Mouse (Mus musculus) mesoderm, embryonic 11.5 days (tissue): ENCODE results near the gene Itgb7.

Experiments
- DNase-seq: peaks from one replicate; pipeline ENCODE4 v3.0.0-alpha.2; 2012; ENCODE audit warnings: low read depth, low spot score

Gene Itgb7

DNA sequence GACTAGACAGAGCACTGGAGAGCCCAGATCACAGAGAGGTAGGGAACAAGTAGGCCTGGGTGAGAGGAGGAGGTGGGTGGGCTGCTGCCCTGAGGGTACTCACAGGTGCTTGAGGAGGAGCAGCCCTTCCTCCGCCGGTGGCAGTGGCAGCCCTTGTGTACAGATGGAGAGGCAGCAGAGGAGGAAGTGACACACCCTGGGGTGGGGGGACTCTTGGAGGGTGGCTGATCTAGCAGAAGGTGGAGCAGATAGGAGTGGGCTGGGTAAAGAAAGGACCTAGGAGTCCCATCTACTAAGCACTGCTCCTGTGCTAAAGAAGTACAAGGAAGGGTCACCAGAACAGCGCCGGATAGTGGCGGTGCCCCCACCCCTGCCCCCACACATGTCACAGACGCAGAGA lies at the start of gene Itgb7:
Itgb7 (minus strand) TSS at position 197 of the 400 bp plus-strand sequence.
- DNase-seq, result no peak

DNA sequence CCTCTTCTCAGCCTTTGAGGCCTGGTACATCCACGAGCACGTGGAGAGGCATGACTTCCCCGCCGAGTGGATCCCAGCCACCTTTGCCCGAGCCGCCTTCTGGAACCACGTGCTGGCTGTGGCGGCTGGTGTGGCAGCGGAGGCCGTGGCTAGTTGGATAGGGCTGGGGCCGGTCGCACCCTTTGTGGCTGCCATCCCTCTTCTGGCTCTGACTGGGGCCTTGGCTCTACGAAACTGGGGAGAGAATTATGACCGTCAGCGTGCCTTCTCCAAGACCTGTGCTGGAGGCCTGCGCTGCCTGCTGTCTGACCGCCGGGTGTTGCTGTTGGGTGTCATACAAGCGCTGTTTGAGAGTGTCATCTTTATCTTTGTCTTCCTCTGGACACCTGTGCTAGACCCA lies 48.9 kb upstream of the Itgb7 start:
- DNase-seq, result no peak

DNA sequence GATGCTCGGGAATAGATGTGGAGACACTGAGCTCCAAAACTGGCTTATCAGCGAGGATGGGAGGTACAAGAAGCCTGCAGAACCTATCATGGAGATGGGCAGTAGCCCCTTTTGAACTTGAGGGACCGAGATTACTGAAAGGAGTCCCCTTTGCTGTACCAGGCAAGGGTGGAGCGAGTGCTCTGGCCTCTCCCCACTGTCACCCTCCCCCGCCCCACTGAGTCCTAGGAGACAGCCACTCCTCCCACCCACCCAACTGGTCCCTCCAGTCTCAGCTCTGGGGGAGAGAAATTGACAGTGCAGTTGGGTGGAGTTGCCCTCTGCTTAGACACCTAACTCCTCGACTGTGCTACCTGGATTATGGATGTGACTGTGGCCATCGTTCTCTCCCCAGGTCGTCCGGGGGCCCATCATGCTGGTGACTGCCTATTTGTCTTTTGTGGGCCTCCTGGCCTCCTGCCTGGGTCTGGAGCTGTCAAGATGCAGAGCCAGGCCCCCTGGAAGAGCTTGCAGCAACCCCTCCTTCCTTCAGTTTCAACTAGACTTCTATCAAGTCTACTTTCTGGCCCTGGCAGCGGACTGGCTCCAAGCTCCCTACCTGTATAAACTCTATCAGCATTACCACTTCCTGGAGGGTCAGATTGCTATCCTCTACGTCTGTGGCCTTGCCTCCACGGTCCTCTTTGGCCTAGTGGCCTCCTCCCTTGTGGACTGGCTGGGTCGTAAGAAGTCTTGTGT lies 48.2 kb upstream of the Itgb7 start:
- no peak for DNase-seq

DNA sequence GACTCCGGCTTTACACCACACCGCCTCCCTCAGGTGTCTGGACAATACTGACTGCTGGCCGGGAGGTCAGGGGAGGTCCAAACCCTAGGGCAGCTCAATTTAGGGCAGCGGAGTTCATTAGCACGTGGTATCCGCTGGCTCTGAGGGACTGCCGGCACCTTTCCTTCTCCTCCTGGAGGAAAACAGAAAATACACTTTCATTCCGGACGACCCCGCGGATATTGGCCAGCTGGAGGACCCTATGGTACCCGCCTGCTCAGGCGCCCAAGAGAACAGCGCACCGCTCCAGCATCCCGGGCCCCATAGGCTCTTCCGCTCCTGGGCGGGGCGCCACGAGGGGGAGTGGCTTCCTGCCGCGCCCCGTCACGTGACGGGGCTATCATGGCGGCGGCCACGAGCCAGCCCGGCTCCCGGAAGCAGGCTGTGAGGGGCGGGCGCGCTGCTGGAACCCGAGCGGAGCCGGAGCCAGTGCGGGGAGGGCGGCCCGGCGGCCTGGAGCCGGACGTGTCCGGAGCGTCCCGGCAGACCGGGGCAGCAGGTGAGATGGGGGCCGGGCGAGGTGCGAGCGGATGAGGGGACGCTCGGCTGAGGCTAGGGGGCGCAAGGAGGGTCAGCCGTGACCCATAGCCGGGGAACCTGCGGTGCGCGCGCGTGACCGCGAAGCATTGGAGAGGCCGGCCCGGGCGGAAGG lies 47.5 kb upstream of the Itgb7 start, which contains the start of gene Mfsd5:
Mfsd5 (plus strand) TSS at position 363 of the 691 bp plus-strand sequence.
- DNase-seq, result peak; percentile 94

DNA sequence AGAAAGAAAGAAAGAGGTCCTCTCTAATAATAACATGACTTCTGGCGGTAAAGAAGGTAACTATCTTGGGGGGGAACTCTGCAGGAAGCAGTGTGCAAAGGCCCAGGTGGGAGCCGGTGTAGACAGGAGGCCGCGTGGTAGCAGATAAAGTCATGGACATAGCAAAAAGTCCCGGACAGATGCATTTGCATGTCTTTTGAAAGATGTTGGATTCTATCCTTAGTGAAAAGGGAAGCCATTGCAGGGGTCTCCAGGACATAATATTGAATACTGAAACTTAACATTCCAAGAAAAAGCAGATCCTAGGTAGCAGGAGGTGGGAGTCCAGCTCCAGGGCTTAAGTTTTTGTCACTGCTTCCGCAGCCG lies 47.0 kb upstream of the Itgb7 start:
- DNase-seq, result no peak

DNA sequence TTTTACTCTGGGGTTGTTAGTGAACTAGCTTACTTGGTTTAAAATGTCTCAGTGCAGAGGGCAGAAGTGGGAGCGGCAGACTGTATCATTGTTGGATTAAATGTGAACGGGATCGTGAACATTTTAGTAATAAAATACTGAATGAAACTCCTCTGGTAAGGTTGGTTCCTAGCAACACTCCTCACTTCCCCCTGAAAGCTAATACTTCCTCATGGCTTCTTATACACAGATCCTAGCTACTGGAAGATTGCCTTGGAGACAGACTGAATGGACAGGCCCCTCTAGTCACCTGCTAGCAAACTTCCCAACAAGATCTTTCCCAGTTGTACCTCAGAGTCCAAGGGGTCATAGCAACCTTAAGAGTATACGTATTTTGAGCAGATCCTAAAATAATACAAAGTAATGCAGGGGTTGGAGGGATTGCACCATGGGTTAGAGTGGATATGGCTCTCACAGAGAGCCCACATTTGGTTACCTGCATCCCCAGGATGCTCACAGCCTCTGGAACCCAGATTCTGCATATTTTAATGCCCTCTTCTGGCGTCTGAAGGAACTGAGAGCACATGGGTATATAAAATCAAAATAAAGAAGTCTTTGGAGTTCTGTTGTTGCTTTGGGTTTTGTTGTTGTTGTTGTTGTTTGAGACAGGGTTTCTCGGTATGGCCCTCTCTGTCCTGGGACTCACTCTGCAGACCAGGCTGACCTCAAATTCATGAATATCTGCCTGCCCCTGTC lies 42.4 kb upstream of the Itgb7 start:
- no peak for DNase-seq

DNA sequence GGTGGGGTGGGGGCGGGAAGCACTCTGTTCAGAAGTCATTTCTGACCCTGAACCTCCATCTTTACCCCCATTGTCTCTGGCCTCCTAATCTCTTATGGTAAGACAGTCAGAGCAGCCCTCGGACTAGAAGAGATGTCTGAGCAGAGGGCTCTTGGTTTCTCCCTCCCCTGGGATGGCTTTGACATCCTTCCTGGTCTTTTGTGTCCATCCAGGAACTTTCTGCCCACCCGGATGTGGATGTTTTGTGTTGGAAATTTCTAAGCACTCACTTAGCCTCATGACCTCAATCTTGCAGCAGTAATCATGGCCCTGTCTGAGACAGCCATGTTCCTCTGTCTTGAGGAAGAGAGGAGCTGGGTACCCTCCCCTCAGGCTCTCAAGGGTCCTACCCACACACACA lies 39.7 kb upstream of the Itgb7 start:
- no peak for DNase-seq

DNA sequence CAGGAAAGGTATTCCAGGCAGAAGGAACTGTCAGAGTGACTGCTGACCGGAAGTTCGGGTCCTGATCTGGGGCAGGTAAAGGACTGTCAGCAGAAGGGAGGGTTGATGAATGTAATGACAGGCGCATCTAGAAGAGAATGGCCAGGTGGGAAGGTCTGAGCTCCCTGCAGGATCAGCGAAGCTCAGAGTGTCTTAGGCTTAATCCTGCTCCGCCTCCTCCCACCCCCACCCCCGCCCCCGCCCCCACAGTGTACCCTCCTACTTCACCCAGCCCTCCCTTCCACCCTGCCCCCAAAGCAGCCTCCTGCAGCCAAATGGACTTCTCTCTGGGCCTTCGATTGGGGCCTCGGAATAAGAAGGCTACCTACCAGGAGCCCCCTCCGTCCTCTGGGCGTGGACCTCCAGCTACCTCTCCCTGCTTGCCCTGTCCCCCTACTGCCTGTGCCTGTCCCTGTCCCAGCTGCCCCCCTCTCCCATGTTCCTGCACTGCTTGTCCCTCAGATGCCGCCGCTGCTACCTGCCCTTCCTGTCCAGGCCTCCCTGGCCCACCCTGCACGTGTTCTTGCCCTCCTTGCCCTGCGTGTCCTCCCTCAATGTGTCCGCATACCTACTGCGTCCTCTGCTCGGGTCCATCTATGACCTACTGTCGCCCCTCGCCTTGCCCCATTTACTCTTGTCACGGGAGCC lies 38.7 kb upstream of the Itgb7 start, which contains the start of gene Gm9918:
Gm9918 (plus strand) TSS at position 290 of the 687 bp plus-strand sequence.
- no peak for DNase-seq

DNA sequence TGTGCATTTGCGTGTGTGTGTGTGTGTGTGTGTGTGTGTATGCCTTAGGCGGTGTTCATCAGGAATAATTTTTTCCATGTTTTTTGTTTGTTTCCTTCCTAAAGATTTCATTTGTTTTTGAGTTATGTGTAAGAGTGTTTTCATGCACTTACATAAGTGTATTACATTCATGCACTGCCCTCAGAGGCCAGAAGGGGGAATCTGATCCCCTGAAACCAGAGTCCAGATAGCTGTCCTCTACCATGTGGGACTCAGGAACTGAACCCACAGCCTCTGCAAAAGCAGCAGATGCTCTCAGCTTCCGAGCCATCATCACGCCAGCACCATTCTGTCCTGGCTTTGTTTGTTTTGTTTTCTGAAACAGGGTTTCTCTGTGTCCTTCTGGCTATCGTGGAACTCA lies 33.8 kb upstream of the Itgb7 start:
- no peak for DNase-seq

DNA sequence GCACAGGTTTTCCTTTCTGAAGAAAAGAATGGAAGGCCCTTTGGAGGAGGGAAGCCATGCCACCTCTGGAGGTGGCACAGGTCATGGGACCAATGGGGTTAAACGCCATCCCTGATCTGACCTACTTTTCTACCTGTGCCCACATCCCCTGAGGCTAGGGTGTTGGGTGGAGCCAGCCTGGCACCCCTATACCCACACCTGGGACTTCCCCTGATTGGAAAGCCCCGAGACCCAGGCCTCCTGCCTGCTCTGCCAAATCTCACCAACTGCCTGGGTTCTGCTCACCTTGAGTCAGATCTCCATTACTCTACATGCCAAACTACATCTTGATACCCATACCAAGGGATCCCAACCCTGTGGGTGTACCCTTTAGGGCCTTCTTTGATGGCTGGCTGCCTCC lies 31.3 kb upstream of the Itgb7 start:
- DNase-seq, result no peak

DNA sequence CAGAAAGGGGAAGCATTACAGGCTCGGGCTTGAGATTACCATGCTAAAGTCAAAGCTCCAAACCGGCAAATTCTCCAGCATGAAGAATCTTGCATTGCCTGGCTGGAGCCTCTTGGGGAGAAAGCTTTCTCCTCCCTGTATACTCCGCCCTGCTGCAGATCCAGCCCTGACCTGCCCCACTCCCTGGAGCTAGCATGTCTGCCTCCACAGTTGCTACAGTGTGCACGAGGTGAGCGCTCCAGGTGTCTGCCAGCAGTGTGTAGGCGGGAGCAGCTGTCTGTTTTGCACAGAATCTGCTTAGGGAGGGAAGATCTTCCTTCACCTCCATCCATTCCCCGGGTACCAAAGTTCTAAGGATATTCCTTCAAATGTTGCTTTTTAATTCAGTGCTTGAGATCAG lies 30.8 kb upstream of the Itgb7 start:
- no peak for DNase-seq

DNA sequence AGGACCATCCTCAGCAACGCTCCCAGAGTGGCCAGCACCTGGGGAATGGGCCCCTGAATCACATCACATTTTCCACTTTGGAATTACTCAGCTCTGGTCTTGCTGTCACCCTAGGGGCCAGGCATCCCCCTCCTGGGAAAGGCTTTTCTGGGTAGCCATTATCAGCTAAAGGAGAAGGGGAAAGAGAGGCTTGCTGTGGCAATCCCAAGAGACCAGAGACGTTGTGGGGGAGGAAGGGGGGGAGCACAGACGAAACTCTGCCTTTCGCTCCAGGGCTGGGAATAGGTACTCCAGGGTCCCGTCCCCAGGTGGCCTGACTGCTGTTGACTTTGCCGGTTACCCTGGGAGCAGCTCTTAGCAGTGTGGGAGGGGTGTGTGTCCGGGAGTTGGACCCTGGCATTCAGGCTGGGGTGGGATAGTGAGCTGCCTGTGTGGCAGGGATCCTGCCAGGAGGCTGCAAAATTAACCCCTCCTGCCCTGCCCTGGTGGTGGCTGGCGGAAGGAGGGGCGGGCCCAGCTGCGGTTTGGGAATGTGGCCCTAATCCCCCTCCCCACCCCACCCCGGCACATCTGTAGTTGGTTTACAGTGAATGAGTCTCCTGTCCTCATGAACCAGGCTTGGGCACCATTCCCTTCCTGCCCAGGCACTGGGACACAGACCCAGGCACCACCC lies 27.0 kb upstream of the Itgb7 start:
- DNase-seq, result no peak

DNA sequence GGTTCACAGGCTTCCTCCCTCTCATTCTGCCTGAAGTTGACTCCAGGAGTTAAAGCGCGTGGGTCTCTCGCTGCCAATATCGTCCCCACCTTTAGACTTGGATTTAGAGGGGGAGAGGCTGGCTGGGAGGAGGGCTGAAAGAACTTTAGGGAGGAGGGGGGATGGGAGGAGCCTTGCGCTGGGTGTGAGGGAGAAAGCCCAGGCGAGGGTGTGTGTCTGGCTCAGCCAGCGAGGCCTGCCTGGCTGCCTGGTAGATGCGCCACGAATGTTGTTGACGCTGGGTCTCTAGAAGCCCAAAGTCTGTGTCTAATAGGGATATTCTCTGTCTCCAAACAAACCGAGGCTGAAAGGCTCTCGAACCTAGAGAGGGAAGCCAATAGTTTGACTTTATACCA lies 26.3 kb upstream of the Itgb7 start:
- DNase-seq, result no peak

DNA sequence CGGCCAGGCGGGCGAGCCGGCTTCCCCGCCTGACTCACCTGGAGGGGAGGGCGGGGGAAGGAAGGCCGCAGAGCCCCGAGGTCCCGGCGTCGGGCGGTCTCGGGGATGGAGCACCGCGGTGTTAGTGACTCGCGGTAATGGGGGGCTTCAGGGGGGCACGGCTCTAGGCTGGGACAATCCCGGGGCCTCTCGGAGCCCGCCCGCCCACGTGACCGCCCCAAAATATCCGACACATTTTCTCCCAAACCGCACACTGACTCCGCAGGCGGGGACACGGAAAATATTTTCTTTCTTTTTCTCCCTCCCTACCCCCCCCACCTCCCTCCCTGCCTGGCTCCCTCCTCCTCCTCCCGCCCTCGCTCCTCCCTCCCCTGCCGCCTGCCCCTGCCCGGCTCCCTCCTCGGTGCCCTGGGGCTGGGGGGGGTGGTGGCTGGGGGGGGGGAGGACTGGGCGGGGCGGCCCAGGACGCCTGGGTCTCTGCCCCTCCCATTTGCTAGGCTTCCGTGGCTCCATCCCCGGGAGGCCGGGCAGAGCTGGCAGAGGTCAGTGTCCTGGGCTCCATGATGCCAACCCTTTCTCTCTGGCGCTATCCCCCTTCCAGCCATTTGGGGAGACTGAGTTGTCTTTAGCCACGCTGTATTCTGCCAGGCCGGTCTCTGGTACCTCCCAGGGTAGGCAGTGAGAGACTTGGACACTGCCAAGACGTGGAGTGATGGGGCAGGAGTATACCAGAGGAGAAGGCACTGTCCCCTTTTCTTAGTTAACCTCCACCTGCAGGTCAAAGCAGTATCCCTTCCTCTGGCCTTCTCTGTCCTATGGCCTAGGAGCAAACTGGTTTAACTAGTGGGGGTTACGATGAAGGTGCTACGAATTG lies 25.7 kb upstream of the Itgb7 start, which contains the start of gene Rarg:
Rarg (minus strand) TSS at position 316 of the 874 bp plus-strand sequence.
- DNase-seq, result no peak

DNA sequence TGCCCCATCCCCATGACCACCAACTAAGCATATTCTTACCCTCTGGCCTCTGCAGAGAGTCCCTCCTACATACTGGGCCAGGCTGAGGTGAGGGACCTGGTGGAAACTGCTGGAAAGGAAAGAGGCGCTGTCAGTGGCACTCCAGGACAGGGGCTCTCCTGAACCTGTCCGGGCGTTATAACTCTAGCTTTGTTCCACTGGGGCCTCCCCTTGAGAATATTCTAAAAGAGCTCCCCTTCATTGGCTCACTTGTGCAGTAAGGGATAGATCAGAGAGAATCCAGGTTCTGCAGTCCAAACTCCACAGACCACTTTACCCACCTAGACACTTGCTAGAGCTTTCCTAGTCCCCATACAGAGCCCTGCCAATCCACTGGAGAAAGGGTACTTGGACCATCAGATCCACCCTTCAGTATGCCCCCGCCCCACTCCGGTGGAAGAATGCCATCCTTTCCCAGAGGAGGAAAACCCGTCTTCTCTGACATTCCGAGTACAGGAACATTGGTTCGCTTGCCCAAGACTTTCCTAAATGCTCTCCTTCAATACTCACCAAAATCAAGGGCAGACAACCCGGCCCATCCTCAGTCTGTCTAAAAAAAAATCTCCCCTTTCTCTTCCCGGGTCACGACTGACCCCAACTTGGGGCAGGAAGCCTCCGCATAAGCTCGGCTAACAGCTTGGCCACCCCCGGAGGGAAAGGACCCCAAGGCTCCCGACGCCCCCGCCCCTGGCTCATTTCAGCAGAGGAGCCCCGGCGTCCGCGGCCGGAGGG lies 24.9 kb upstream of the Itgb7 start:
- DNase-seq, result no peak

DNA sequence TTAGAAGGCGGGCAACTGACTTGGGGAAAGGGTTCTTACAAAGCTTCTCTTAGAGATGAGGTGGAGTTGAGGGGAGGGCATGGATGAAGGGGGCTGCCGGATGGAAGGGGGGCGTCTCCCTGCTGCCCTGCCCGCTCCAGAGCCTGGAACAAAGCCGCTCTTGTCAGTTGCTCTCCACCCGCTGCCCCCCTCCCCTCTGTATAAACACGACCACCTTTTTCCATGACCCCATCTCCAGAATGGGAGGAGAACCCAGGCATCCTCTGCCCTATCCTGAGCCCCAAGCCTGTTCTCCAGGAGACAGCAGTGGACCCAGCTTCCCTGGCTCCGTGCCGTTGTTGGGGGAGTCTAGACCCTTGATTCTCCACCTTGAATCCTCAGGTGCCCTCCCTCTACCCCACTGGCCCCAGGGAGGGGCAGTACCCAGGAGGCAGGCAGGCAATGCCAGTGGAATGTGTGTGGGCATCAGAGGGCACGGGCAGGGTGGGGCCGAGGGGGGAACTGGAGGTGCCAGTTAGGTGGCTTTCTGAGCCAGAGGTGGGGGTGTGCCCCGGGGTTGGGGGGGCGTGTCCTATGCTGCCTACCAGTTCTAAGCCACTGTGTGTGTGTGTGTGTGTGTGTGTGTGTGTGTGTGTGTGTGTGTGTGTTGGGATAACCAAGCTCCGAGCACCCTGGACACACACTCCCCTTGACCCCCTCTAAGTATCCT lies 24.0 kb upstream of the Itgb7 start:
- no peak for DNase-seq

DNA sequence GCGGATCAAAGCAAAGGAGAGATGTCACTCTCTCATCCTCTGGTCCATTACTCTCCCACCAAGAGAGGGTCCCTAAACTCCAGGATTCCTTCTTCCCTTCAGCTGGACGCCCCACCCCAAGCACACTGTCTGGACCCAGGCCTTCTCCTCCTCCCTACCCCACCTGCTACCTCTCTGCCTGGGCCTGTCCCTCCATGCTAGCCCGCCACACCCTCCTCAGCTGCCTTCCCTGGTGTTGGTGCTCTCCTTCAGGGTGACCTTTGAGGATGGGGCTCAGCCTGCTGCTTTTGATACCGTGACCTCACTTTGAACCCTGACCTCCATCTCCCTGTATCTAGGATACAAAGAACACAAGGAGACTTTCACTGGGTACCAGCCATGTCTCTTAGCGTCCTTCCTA lies 18.8 kb upstream of the Itgb7 start:
- DNase-seq, result no peak

DNA sequence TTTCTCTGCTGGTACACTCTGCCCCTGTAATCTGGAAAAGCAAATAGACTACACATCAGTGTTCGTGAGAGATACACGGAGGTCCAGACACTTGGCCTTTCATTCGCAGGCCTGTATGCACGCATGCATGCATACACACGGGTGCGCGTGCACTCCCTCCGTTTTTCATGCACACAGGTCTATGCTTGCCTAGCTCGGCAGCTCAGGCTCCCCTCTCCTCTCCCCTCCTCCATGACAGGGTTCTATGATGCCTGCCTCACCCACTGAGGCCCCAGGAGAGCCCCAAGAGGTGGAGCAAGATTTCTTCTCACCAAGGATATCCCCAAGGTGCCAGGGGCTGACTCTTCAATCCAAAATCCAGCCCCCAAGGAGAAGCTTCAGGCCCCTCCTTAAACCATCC lies 18.2 kb upstream of the Itgb7 start:
- DNase-seq, result no peak

DNA sequence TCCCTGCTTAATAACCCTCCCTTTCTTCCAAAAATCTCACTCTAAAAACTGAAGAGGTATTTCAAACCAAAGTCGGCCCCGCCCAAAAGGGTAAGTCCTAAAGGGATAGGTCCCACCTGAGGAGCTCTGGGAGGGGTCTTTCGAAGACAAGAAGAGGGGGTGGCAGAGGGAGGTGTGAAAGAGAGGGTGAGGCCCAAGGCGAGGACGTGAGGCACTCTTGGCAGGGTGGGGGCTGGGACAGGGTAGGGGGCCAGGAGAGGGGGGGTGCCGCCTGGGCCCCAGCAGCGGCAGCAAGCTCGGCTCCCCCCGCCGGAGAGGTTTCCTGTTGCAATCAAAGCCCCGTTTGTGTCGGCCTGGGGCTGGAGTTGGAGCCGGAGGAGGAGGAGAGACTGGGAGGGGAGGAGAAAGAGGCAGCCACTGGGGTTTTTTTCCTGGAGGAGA lies 17.5 kb upstream of the Itgb7 start:
- no peak for DNase-seq
